27 mouse cellular contexts compared by ENCODE assay signal in the genomic region with DNA sequence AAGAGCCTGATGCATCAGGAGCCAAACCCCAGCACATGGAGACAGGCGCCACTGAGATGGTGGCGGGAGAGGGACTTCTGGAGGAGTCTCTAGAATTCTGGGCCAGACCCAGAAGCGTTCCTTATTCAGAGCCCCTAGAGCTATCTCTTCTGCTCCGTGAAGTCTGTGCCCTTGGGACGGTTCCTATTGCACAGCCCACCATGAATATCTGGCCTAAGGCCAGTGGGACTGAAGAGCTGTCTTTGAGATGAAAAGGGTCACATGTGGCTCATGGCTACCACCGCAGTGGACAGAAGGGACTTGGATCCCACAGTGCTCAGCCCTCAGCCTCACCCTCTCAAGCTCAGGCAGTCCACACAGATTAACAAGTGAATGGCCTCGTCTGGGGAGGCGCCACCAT. TPM values are rescaled to one million over a fixed set of nuclear protein-coding genes. Genes with fewer than 3 reads are reported as not detected.
A peak's percentile ranks its signal among the peaks of the same experiment; 100 is the strongest.
DNase-seq lines count a peak whose midpoint lies in the region; ATAC-seq and TF ChIP-seq lines count a peak whose summit lies in the region.
"Had no signal": no experiment of that assay in that cellular context is flagged by ENCODE, and none has a peak within 500 bp of the region (broad histone marks: within the 10 kb centered on the region; RNA-seq: fewer than 3 reads in every experiment).

No protein-coding gene starts in this region.

- 0 out of 2 replicates have a peak, but pooled peaks cover 3% of the 10 kb centered on the region for H3K4me1 ChIP-seq in hindbrain, postnatal 0 days (ENCODE audit: insufficient read depth, low read length)
- H3K4me1 ChIP-seq in hindbrain, embryonic 16.5 days (ENCODE audit: control insufficient read depth, insufficient read depth, low read depth, low read length) = peaks cover 12% of the 10 kb centered on the region
- H3K4me1 ChIP-seq in midbrain, embryonic 12.5 days = peaks cover 38% of the 10 kb centered on the region
- peaks cover 30% of the 10 kb centered on the region for H3K4me1 ChIP-seq in midbrain, embryonic 14.5 days (ENCODE audit: control insufficient read depth, insufficient read depth, low read length)
- H3K4me1 ChIP-seq in limb, embryonic 10.5 days = peaks cover 62% of the 10 kb centered on the region

- H3K9ac ChIP-seq in hindbrain, postnatal 0 days (replicated peaks; ENCODE audit: low read length) = no peak overlapping the region
- H3K9ac ChIP-seq in hindbrain, embryonic 16.5 days (ENCODE audit: low read depth, low read length) = no peak overlapping the region
- no peak overlapping the region; the same call in 1 of the 2 replicates for H3K9ac ChIP-seq in midbrain, embryonic 12.5 days (replicated peaks)
- H3K9ac ChIP-seq in midbrain, embryonic 14.5 days (replicated peaks; ENCODE audit: low read length) = no peak overlapping the region
- H3K9ac ChIP-seq: embryonic facial prominence, embryonic 12.5 days; limb, embryonic 12.5 days; liver, embryonic 12.5 days had no signal

- H3K9me3 ChIP-seq in hindbrain, postnatal 0 days (ENCODE audit: low read length) = no peaks in the 10 kb centered on the region
- H3K9me3 ChIP-seq in hindbrain, embryonic 16.5 days (ENCODE audit: control insufficient read depth, low read length) = no peaks in the 10 kb centered on the region
- H3K9me3 ChIP-seq in midbrain, embryonic 12.5 days = no peaks in the 10 kb centered on the region
- no peaks in the 10 kb centered on the region for H3K9me3 ChIP-seq in midbrain, embryonic 14.5 days (ENCODE audit: control insufficient read depth, low read length)
- no peaks in the 10 kb centered on the region for H3K9me3 ChIP-seq in limb, embryonic 10.5 days (replicated peaks)
- H3K9me3 ChIP-seq: embryonic facial prominence, embryonic 12.5 days; limb, embryonic 12.5 days; liver, embryonic 12.5 days had no signal

- no peak for TF ChIP-seq CTCF in hindbrain, postnatal 0 days (IDR thresholded peaks at IDR 0.05; ENCODE audit: low read depth)

- ATAC-seq in hindbrain, postnatal 0 days = peak; percentile 58
- ATAC-seq in hindbrain, embryonic 16.5 days = no peak
- no peak for ATAC-seq in midbrain, embryonic 12.5 days (ENCODE audit: low FRiP score, low read depth)
- no peak for ATAC-seq in midbrain, embryonic 14.5 days (ENCODE audit: low FRiP score, low TSS enrichment)
- ATAC-seq: forebrain, embryonic 16.5 days; liver, embryonic 12.5 days had no signal

- H3K4me3 ChIP-seq in hindbrain, postnatal 0 days (ENCODE audit: low read length) = no peak overlapping the region
- H3K4me3 ChIP-seq in hindbrain, embryonic 16.5 days (ENCODE audit: low read length) = no peak overlapping the region
- H3K4me3 ChIP-seq in midbrain, embryonic 12.5 days = no peak overlapping the region
- H3K4me3 ChIP-seq in midbrain, embryonic 14.5 days (replicated peaks; ENCODE audit: low read depth, low read length) = no peak overlapping the region
- H3K4me3 ChIP-seq in limb, embryonic 10.5 days = no peak overlapping the region
- H3K4me3 ChIP-seq: embryonic facial prominence, embryonic 12.5 days; erythroblast, embryonic 14.5 days; left cerebral cortex, adult 2 months; limb, embryonic 12.5 days; liver, embryonic 12.5 days; myocyte had no signal

- DNase-seq in hindbrain, postnatal 0 days (ENCODE audit: low spot score) = peak; percentile 53
- DNase-seq in midbrain, embryonic 14.5 days = no peak
- peak; percentile 25 for DNase-seq in R1 (ENCODE audit: low read depth, low spot score)
- no peak for DNase-seq in limb, embryonic 10.5 days (ENCODE audit: low spot score)
- no peak for DNase-seq in adrenal gland, postnatal 10 days
- DNase-seq: adrenal gland, postnatal 36 days; B cell, adult 2 months; cerebellum, adult 11-12 months; cerebellum, postnatal 10 days; gastrocnemius, postnatal 10 days; kidney, adult 2 months; lung, adult 18-20 months; thymus, adult 2 months; thymus, postnatal 4 days had no signal

- no peak overlapping the region for H3K4me2 ChIP-seq in hindbrain, postnatal 0 days (ENCODE audit: low read depth, low read length)
- no peak overlapping the region for H3K4me2 ChIP-seq in hindbrain, embryonic 16.5 days (ENCODE audit: low read length)
- H3K4me2 ChIP-seq in midbrain, embryonic 12.5 days (replicated peaks) = no peak overlapping the region
- no peak overlapping the region for H3K4me2 ChIP-seq in midbrain, embryonic 14.5 days (ENCODE audit: low read length)
- H3K4me2 ChIP-seq: embryonic facial prominence, embryonic 12.5 days; heart, embryonic 11.5 days; limb, embryonic 12.5 days; liver, embryonic 12.5 days; midbrain, embryonic 11.5 days had no signal

- H3K27me3 ChIP-seq in hindbrain, postnatal 0 days (ENCODE audit: insufficient read depth, low read length) = no peaks in the 10 kb centered on the region
- H3K27me3 ChIP-seq in hindbrain, embryonic 16.5 days (replicated peaks; ENCODE audit: control insufficient read depth, insufficient read depth, low read length) = no peaks in the 10 kb centered on the region
- peaks cover 2% of the 10 kb centered on the region; the same call in 1 of the 2 replicates for H3K27me3 ChIP-seq in midbrain, embryonic 12.5 days
- no peaks in the 10 kb centered on the region for H3K27me3 ChIP-seq in midbrain, embryonic 14.5 days (ENCODE audit: control insufficient read depth, insufficient read depth, low read length)
- H3K27me3 ChIP-seq in limb, embryonic 10.5 days (ENCODE audit: low read depth, poor library complexity, severe bottlenecking) = 0 out of 2 replicates have a peak, but pooled peaks cover 3% of the 10 kb centered on the region

- H3K36me3 ChIP-seq in hindbrain, postnatal 0 days (ENCODE audit: insufficient read depth, low read length) = no peaks in the 10 kb centered on the region
- H3K36me3 ChIP-seq in hindbrain, embryonic 16.5 days (ENCODE audit: control insufficient read depth, insufficient read depth, low read length) = no peaks in the 10 kb centered on the region
- H3K36me3 ChIP-seq in midbrain, embryonic 12.5 days = peaks cover 19% of the 10 kb centered on the region
- H3K36me3 ChIP-seq in midbrain, embryonic 14.5 days (ENCODE audit: control insufficient read depth, insufficient read depth, low read length) = peaks cover 13% of the 10 kb centered on the region; the same call in 1 of the 2 replicates
- peaks cover 61% of the 10 kb centered on the region for H3K36me3 ChIP-seq in limb, embryonic 10.5 days
- H3K36me3 ChIP-seq: liver, embryonic 12.5 days had no signal

- 45% methylated on average over 8 of the region's 8 CpGs for WGBS in hindbrain, postnatal 0 days
- 48% methylated on average over 8 of the region's 8 CpGs for WGBS in hindbrain, embryonic 16.5 days
- 69% methylated on average over 8 of the region's 8 CpGs for WGBS in midbrain, embryonic 12.5 days
- 58% methylated on average over 8 of the region's 8 CpGs for WGBS in midbrain, embryonic 14.5 days
- WGBS in limb, embryonic 10.5 days = 83% methylated on average over 8 of the region's 8 CpGs

- no peak overlapping the region for H3K27ac ChIP-seq in hindbrain, postnatal 0 days
- H3K27ac ChIP-seq in hindbrain, embryonic 16.5 days (ENCODE audit: low read depth, low read length) = no peak overlapping the region
- H3K27ac ChIP-seq in midbrain, embryonic 12.5 days (replicated peaks) = 0 out of 2 replicates have a peak overlapping the region, but pooled peaks have one; percentile 15
- H3K27ac ChIP-seq in midbrain, embryonic 14.5 days (replicated peaks; ENCODE audit: low read depth, low read length) = no peak overlapping the region
- 0 out of 2 replicates have a peak overlapping the region, but pooled peaks have one; percentile 4 for H3K27ac ChIP-seq in limb, embryonic 10.5 days
- H3K27ac ChIP-seq: embryonic facial prominence, embryonic 12.5 days; kidney, postnatal 0 days; left cerebral cortex, adult 2 months; limb, embryonic 12.5 days; liver, embryonic 12.5 days had no signal

RNA-seq across cellular contexts. Expression of a gene that starts 7.8 kb away (rescaled TPM):
- 10.7 and 10.9 TPM in 2 replicates for total RNA-seq in hindbrain, postnatal 0 days (2014; rRNA removed)
- 2.1 TPM in 2 replicates for polyA plus RNA-seq in hindbrain, postnatal 0 days (2015; fragmentation: Nextera tagmentation; extraction: Ambion mirVana)
- polyA plus RNA-seq in hindbrain, embryonic 16.5 days (2015; fragmentation: Nextera tagmentation; extraction: Ambion mirVana) = 3.0 and 3.6 TPM in 2 replicates
- 9.7 and 10.7 TPM in 2 replicates for polyA plus RNA-seq in midbrain, embryonic 12.5 days (2016; fragmentation: Nextera tagmentation; extraction: Ambion mirVana)
- polyA plus RNA-seq in midbrain, embryonic 14.5 days (2014; fragmentation: Nextera tagmentation; extraction: Ambion mirVana) = 7.3 and 8.0 TPM in 2 replicates
- 10.9 and 11.0 TPM in 2 replicates for polyA plus RNA-seq in limb, embryonic 10.5 days (2016; fragmentation: Nextera tagmentation; extraction: Ambion mirVana)
- 10 to 100 TPM; 14.4 to 15.2 TPM for total RNA-seq in adrenal gland, postnatal 10 days (2021)
- total RNA-seq: granulocyte monocyte progenitor cell, adult 5-6 weeks had no signal
- polyA plus RNA-seq: erythroblast, embryonic 14.5 days had no signal

RNA-seq across cellular contexts. Expression of a gene that starts 27.2 kb away (rescaled TPM):
- 76.0 and 78.3 TPM in 2 replicates for total RNA-seq in hindbrain, postnatal 0 days (2014; rRNA removed)
- 37.7 and 39.3 TPM in 2 replicates for polyA plus RNA-seq in hindbrain, postnatal 0 days (2015; fragmentation: Nextera tagmentation; extraction: Ambion mirVana)
- polyA plus RNA-seq in hindbrain, embryonic 16.5 days (2015; fragmentation: Nextera tagmentation; extraction: Ambion mirVana) = 43.0 and 44.6 TPM in 2 replicates
- 49.7 and 52.6 TPM in 2 replicates for polyA plus RNA-seq in midbrain, embryonic 12.5 days (2016; fragmentation: Nextera tagmentation; extraction: Ambion mirVana)
- polyA plus RNA-seq in midbrain, embryonic 14.5 days (2014; fragmentation: Nextera tagmentation; extraction: Ambion mirVana) = 41.8 and 51.9 TPM in 2 replicates
- polyA plus RNA-seq in limb, embryonic 10.5 days (2016; fragmentation: Nextera tagmentation; extraction: Ambion mirVana) = 33.6 and 40.2 TPM in 2 replicates
- 10 to 100 TPM; 31.3 to 39.3 TPM for total RNA-seq in adrenal gland, postnatal 10 days (2021)

RNA-seq across cellular contexts. Expression of a gene that starts 57.8 kb away (rescaled TPM):
- 5.4 and 13.0 TPM in 2 replicates for total RNA-seq in hindbrain, postnatal 0 days (2014; rRNA removed)
- polyA plus RNA-seq in hindbrain, postnatal 0 days (2015; fragmentation: Nextera tagmentation; extraction: Ambion mirVana) = 7.8 and 9.9 TPM in 2 replicates
- 5.8 and 7.0 TPM in 2 replicates for polyA plus RNA-seq in hindbrain, embryonic 16.5 days (2015; fragmentation: Nextera tagmentation; extraction: Ambion mirVana)
- 3.1 and 3.7 TPM in 2 replicates for polyA plus RNA-seq in midbrain, embryonic 12.5 days (2016; fragmentation: Nextera tagmentation; extraction: Ambion mirVana)
- polyA plus RNA-seq in midbrain, embryonic 14.5 days (2014; fragmentation: Nextera tagmentation; extraction: Ambion mirVana) = 3.2 and 3.5 TPM in 2 replicates
- polyA plus RNA-seq in limb, embryonic 10.5 days (2016; fragmentation: Nextera tagmentation; extraction: Ambion mirVana) = 6.8 and 11.1 TPM in 2 replicates
- 1 to 10 TPM; 4.7 to 6.7 TPM for total RNA-seq in adrenal gland, postnatal 10 days (2021)

Comparison
In these comparisons a context has a peak if more than half of its experiments do, and no peak if none do; other contexts are left out.
1. H3K27ac ChIP-seq: peak in midbrain, embryonic 12.5 days (single experiment) and limb, embryonic 10.5 days (single experiment); none in hindbrain, postnatal 0 days (single experiment), hindbrain, embryonic 16.5 days (single experiment) and midbrain, embryonic 14.5 days (single experiment).
2. DNase-seq: peak in hindbrain, postnatal 0 days (single experiment) and R1 (single experiment); none in midbrain, embryonic 14.5 days (single experiment), limb, embryonic 10.5 days (single experiment) and adrenal gland, postnatal 10 days (single experiment).